Mouse (Mus musculus) limb, embryonic 13.5 days (tissue): Measurements from ENCODE around the gene Hist1h1d. TPM values are rescaled to one million over a fixed set of nuclear protein-coding genes. Genes with fewer than 3 reads are reported as not detected.
"Not testable (repeated sequence)": the region's sequence is repeated elsewhere in the genome, so short reads cannot be mapped to it uniquely, and the experiment has no call there.

ENCODE experiments used
- ATAC-seq: fragments of 200-750 bp; cut with Nextera tagmentation; 2 replicates; pipeline ENCODE4 v1.8.0; 2017; ENCODE audit warnings: low read depth, moderate number of reproducible peaks, moderate TSS enrichment; ENCODE audit not compliant: low FRiP score
- H3K27ac ChIP-seq: fragments of 300-500 bp; sonication (generic); 2 replicates; pipeline ENCODE4 v1.5.1; 2015; ENCODE audit warnings: inconsistent platforms, mild to moderate bottlenecking, moderate library complexity
- H3K27me3 ChIP-seq: fragments of 300-500 bp; sonication (generic); 2 replicates; pipeline ENCODE4 v1.6.1; 2015; ENCODE audit warnings: mild to moderate bottlenecking, inconsistent platforms
- H3K36me3 ChIP-seq: fragments of 300-500 bp; sonication (generic); 2 replicates; pipeline ENCODE4 v1.6.1; 2015; ENCODE audit warnings: inconsistent platforms, mild to moderate bottlenecking, moderate library complexity
- H3K4me1 ChIP-seq: fragments of 300-500 bp; sonication (generic); 2 replicates; pipeline ENCODE4 v1.6.1; 2015; ENCODE audit warnings: inconsistent platforms
- H3K4me2 ChIP-seq: fragments of 300-500 bp; sonication (generic); replicated peaks from 2 replicates; pipeline ENCODE4 v1.6.1; 2015; ENCODE audit warnings: inconsistent platforms, mild to moderate bottlenecking, moderate library complexity
- H3K4me3 ChIP-seq: fragments of 300-500 bp; sonication (generic); 2 replicates; pipeline ENCODE4 v1.5.1; 2015; ENCODE audit warnings: moderate library complexity, mild to moderate bottlenecking, inconsistent platforms
- H3K9ac ChIP-seq: fragments of 300-500 bp; sonication (generic); 2 replicates; pipeline ENCODE4 v1.6.1; 2015; ENCODE audit warnings: mild to moderate bottlenecking, inconsistent platforms
- H3K9me3 ChIP-seq: fragments of 300-500 bp; sonication (generic); 2 replicates; pipeline ENCODE4 v1.6.1; 2016; ENCODE audit warnings: inconsistent platforms
- WGBS: fragments of 180-500 bp; shearing (Covaris S2); methylation state at CpG from one replicate; pipeline ENCODE4 v1.1.7; 2015; 5-methylcytosine and 5-hydroxymethylcytosine counted together
- polyA plus RNA-seq: library from polyadenylated mRNA; unstranded; fragments of >200 nt; fragmentation: Nextera tagmentation; extraction: Ambion mirVana; gene quantifications from 2 replicates; pipeline ENCODE4 v1.2.1, GENCODE M21; 2015

The Hist1h1d gene
- polyA plus RNA-seq, 1 experiment from 2014 or later: 0.46 TPM

DNA sequence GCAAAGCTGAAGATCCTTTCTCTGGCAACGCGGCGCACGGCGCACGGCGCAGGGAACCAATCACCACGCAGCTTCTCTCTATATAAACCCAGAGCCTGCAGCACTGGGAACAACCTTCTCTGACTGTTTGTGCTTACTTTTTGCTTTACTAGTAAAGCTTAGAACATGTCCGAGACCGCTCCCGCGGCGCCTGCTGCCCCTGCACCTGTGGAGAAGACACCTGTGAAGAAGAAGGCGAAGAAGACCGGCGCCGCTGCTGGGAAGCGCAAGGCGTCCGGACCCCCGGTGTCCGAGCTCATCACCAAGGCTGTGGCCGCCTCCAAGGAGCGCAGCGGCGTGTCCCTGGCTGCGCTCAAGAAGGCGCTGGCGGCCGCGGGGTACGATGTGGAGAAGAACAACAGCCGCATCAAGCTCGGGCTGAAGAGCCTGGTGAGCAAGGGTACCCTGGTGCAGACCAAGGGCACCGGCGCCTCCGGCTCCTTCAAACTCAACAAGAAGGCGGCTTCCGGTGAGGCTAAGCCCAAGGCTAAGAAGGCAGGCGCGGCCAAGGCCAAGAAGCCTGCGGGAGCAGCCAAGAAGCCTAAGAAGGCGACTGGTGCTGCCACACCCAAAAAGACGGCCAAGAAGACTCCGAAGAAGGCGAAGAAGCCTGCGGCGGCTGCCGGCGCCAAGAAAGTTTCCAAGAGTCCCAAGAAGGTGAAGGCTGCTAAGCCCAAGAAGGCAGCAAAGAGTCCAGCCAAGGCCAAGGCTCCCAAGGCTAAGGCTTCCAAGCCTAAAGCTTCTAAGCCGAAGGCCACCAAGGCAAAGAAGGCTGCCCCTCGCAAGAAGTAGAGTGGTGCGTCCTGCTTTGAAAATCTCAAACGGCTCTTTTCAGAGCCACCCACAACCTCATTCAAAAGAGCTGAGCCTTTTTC lies 2.1 kb downstream of the Hist1h1d start:
- H3K4me2 ChIP-seq: peak overlapping the region; percentile 89
- peak overlapping the region; percentile 99 for H3K27ac ChIP-seq
- WGBS: under 1% methylated on average over 54 of the region's 54 CpGs
- no peaks in the 10 kb centered on the region for H3K9me3 ChIP-seq
- H3K4me1 ChIP-seq: peaks cover 19% of the 10 kb centered on the region
- H3K9ac ChIP-seq: peak overlapping the region; percentile 85
- no peaks in the 10 kb centered on the region for H3K27me3 ChIP-seq
- H3K36me3 ChIP-seq: no peaks in the 10 kb centered on the region
- ATAC-seq: peak; percentile 91
- peak overlapping the region; percentile 61 for H3K4me3 ChIP-seq

DNA sequence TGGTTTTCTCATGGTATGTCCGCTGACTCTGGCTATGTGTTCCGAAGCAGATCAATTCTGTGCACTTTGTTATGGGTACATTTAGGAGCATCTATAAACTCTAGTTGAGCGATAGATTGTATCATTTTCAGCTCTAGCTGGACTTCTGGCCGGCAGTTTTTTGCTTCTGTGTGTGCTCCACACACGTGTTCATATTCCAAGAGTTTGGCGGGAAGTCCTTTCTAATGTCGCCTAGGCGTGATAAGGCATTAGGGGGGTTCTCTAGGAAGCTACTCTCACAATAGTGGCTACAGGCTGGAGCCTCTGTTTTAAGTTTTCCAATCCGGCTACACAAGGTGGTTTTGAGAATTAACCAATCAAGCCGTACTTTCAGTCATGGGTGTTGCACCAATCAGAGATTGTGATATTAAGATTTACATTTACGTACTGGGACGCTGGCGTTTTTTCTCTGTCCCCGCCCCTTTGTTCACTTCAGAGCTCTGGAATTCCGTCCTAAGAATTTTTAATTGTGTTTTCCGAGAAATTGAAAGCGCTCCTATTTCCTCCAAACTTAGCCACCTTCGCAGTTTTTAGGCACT lies 2.9 kb downstream of the Hist1h1d start:
- Histone ChIP-seq H3K9me3 (no peaks in the 10 kb centered on the region), H3K36me3 (no peaks in the 10 kb centered on the region), H3K27ac (peak overlapping the region; percentile 99), H3K4me2 (peak overlapping the region; percentile 89), H3K27me3 (no peaks in the 10 kb centered on the region), H3K9ac (peak overlapping the region; percentile 85), H3K4me3 (peak overlapping the region; percentile 61), H3K4me1 (peaks cover 13% of the 10 kb centered on the region)
- under 1% methylated on average over 18 of the region's 18 CpGs for WGBS
- peak; percentile 79 for ATAC-seq

DNA sequence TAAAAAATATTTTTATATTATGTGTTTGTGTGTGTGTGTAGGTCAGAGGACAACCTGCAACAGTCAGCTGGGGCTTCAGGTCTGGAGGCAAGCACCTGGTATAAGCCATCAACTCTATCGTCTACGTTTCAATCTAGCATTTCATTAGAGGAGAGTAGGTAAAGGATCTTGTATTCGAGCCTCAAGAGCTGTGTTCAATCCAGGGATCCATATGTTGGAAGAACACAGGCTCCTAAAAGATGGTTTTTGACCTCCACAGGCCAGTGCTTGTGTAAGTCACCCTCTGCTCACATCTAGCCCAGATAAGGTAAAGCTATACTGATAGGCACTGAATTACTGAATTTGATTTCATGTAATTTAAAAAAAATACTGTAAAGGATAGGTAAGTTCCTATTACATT lies 3.8 kb downstream of the Hist1h1d start:
- H3K4me3 ChIP-seq: no peak overlapping the region

GRCm38 (mm10) chr13:23560699-23561098 lies 7.6 kb downstream of the Hist1h1d start:
- Histone ChIP-seq H3K4me3 (peak overlapping the region; percentile 12), H3K27ac (peak overlapping the region; percentile 52; the same call in 1 of the 2 replicates), H3K4me2 (peak overlapping the region; percentile 48)
- H3K27me3 ChIP-seq, H3K9me3 ChIP-seq, H3K36me3 ChIP-seq, H3K9ac ChIP-seq, ATAC-seq, H3K4me1 ChIP-seq: not testable (repeated sequence)
- WGBS: 29% methylated on average over 2 of the region's 2 CpGs

More for the DNA sequence above, 3.8 kb downstream of the Hist1h1d start:
- ATAC-seq: no peak
- Histone ChIP-seq H3K4me1 (peaks cover 12% of the 10 kb centered on the region), H3K27me3 (no peaks in the 10 kb centered on the region), H3K36me3 (no peaks in the 10 kb centered on the region), H3K27ac (peak overlapping the region; percentile 29), H3K9me3 (no peaks in the 10 kb centered on the region), H3K4me2 (peak overlapping the region; percentile 89), H3K9ac (no peak overlapping the region)
- WGBS: 72% methylated on average over 3 of the region's 3 CpGs

GRCm38 (mm10) chr13:23561531-23561882 lies 8.4 kb downstream of the Hist1h1d start:
- H3K4me1 ChIP-seq, ATAC-seq, H3K9me3 ChIP-seq, H3K36me3 ChIP-seq, H3K27me3 ChIP-seq: not testable (repeated sequence)
- Histone ChIP-seq H3K4me2 (peak overlapping the region; percentile 69), H3K4me3 (peak overlapping the region; percentile 48), H3K9ac (peak overlapping the region; percentile 74), H3K27ac (peak overlapping the region; percentile 96)
- WGBS: 0% methylated on average over 2 of the region's 5 CpGs

DNA sequence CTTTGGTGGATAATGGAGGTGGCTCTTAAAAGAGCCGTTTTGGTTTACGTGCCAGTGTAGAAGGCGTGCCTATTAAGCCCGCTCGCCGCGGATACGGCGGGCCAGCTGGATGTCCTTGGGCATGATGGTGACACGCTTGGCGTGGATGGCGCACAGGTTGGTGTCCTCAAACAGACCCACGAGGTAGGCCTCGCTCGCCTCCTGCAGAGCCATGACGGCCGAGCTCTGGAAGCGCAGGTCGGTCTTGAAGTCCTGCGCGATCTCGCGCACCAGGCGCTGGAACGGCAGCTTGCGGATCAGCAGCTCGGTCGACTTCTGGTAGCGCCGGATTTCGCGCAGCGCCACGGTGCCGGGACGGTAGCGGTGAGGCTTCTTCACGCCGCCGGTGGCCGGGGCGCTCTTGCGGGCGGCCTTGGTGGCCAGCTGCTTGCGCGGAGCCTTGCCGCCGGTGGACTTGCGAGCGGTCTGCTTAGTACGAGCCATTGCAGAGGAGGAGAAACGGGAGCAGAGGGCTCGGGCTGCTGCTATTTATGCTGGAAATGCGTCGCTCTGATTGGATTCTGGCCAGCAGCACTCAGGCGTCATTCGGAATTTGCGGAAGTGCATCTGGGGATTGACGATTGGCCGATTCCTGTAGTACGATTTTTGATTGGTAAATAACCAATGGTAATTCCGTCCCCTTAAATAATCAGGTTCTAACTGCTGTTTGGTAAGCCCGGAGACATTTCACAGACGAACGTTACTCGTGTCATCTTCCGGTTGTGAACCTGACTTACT lies 9.0 kb downstream of the Hist1h1d start, which contains the start of gene Hist1h3e:
TSS of gene Hist1h3e (minus strand) at position 487 of the 777 bp plus-strand sequence.
- H3K36me3 ChIP-seq, H3K9me3 ChIP-seq, H3K4me1 ChIP-seq, H3K27me3 ChIP-seq: not testable (repeated sequence)
- Histone ChIP-seq H3K4me3 (peak within 1 kb of the TSS; percentile 48), H3K4me2 (peak within 1 kb of the TSS; percentile 69), H3K9ac (peak within 1 kb of the TSS; percentile 74), H3K27ac (peak within 1 kb of the TSS; percentile 96)
- ATAC-seq: peak; percentile 95
- under 1% methylated on average over 65 of the region's 67 CpGs for WGBS

- Histone ChIP-seq H3K36me3 (no peaks in the 10 kb centered on the region), H3K27me3 (no peaks in the 10 kb centered on the region), H3K9ac (peak overlapping the region; percentile 74), H3K4me2 (peak overlapping the region; percentile 69), H3K27ac (peak overlapping the region; percentile 96), H3K4me1 (no peaks in the 10 kb centered on the region; the same call in 1 of the 2 replicates), H3K4me3 (peak overlapping the region; percentile 48), H3K9me3 (no peaks in the 10 kb centered on the region)
- WGBS: 5% methylated on average over 18 of the region's 18 CpGs
- peak; percentile 68; the same call in 1 of the 2 replicates for ATAC-seq
Observed at GRCm38 (mm10) chr13:23562699-23563462, 9.8 kb downstream of the Hist1h1d start.

GRCm38 (mm10) chr13:23564482-23564881 lies 11.4 kb downstream of the Hist1h1d start:
- WGBS: 89% methylated on average over 2 of the region's 2 CpGs
- Histone ChIP-seq H3K9ac (no peak overlapping the region), H3K4me2 (no peak overlapping the region), H3K9me3 (no peaks in the 10 kb centered on the region), H3K36me3 (no peaks in the 10 kb centered on the region), H3K27me3 (no peaks in the 10 kb centered on the region), H3K27ac (no peak overlapping the region), H3K4me1 (no peaks in the 10 kb centered on the region; the same call in 1 of the 2 replicates), H3K4me3 (no peak overlapping the region)
- ATAC-seq: no peak

- not testable (repeated sequence) for ATAC-seq
- 1% methylated on average over 27 of the region's 41 CpGs for WGBS
Observed at GRCm38 (mm10) chr13:23570261-23571021, 17.4 kb downstream of the Hist1h1d start.

DNA sequence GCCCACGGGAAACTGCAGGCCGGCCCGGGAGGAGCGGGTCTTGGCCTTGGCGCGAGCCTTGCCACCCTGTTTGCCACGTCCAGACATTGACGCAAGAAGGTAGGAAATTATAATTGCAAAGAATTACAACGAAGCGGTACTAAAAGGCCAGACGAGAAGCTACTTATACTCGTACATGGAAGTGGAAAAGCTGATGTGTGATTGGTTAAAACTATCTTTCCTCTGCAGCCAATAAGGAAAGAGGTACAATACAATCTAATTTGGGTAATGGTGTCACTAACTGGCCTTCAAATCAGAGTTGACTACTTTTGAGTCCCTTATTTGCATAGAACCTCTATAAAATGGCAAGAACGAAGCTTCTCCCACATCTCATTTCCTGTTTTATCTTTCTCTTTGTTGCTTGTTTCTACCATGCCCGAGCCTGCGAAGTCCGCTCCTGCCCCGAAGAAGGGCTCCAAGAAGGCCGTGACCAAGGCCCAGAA lies 18.0 kb downstream of the Hist1h1d start, which contains the start of the genes Hist1h2ae and Hist1h2bg:
TSS of gene Hist1h2ae (minus strand) at position 199 of the 482 bp plus-strand sequence.
TSS of gene Hist1h2bg (plus strand) at position 375 of the 482 bp plus-strand sequence.
- WGBS: under 1% methylated on average over 18 of the region's 18 CpGs
- Histone ChIP-seq H3K4me1 (peaks cover 22% of the 10 kb centered on the region), H3K4me2 (peak within 1 kb of the TSS; percentile 75), H3K27ac (peak within 1 kb of the TSS; percentile 96), H3K27me3 (no peaks in the 10 kb centered on the region), H3K9me3 (no peaks in the 10 kb centered on the region), H3K4me3 (peak within 1 kb of the TSS; percentile 53), H3K36me3 (no peaks in the 10 kb centered on the region), H3K9ac (peak within 1 kb of the TSS; percentile 80)
- peak; percentile 90 for ATAC-seq

More at GRCm38 (mm10) chr13:23570261-23571021, 17.4 kb downstream of the Hist1h1d start:
- not testable (repeated sequence) for H3K36me3 ChIP-seq, H3K27me3 ChIP-seq, H3K9me3 ChIP-seq
- Histone ChIP-seq H3K27ac (peak overlapping the region; percentile 96), H3K9ac (peak overlapping the region; percentile 63), H3K4me3 (peak overlapping the region; percentile 53), H3K4me1 (peaks cover 22% of the 10 kb centered on the region), H3K4me2 (peak overlapping the region; percentile 75)
